Mouse (Mus musculus) left cerebral cortex, adult 18-20 months (tissue): Measurements from ENCODE around the gene Zswim1. TPM values are rescaled to one million over a fixed set of nuclear protein-coding genes. Genes with fewer than 3 reads are reported as not detected.
A peak's percentile ranks its signal among the peaks of the same experiment; 100 is the strongest.
"Not testable (repeated sequence)": the region's sequence is repeated elsewhere in the genome, so short reads cannot be mapped to it uniquely, and the experiment has no call there.

ENCODE experiments used
- DNase-seq, 2 experiments: peaks; one replicate each; pipeline ENCODE4 v3.0.0; 2021 to 2022; ENCODE audit warnings: low spot score in 2 of 2, mixed read lengths in 1 of 2
- total RNA-seq, 2 experiments: library from RNA; stranded (reverse); gene quantifications; 2 replicates each; pipeline ENCODE4 v1.2.3; 2021

Gene Zswim1
- total RNA-seq, 2 experiments from 2014 or later: 23.2 to 25.2 TPM

DNA sequence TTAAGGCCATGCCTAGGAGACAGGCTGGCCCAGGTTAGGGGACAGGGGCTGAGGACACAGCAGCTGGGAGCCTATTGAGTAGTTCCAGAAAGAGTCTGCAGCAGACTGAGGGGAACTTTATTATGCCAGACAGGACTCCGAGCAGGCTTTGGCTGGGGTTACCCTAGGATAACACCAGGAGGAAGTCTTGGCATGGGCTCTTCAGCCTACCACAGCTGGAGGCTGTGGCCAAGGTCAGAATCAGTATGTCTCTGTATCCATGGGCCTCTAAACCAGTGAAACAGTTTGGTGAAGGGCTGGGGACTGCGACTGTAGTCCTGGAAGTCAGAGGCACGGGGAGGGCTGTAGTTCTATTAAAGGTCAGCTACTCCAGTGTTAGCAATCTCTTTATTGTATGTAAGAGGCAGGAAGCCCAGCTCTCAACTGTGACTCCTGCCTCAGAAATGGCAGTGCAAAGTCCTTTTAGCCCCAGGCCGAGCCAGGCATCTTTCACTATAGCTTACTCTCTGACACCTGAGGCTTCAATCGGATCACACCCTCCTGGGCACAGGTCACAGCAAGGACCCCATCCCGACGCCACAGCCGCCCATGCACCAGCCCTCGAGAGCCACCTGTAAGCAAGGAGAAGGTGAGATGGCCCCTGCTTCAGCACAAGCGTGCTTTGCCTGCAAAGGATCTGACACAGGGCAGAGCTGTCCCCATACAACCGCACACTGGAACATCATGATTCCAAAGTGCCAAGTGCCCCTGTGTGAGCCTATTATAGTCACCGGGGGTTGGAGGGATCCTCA lies 29.9 kb upstream of the Zswim1 start:
- no peak for DNase-seq

DNA sequence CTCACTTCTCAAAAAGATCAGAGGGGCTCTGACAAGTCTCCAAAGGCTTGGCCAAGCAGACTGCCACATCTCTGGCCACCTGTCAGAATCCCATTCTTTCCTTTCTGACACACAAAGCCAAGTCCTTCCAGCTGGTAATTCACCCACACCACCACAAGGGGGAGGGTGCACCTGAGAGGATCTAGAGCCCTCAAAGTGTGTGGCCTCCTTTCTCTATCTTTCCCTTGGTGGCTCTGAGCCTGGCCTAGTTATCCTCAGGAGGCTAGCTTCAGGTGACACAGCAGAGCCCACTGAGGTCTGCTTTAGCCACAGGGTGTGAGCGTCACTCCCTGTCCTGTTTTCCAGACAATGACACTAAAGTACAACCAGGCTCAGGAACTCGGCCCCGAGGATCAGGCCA lies 29.2 kb upstream of the Zswim1 start:
- peak; percentile 57 to 65 for DNase-seq

DNA sequence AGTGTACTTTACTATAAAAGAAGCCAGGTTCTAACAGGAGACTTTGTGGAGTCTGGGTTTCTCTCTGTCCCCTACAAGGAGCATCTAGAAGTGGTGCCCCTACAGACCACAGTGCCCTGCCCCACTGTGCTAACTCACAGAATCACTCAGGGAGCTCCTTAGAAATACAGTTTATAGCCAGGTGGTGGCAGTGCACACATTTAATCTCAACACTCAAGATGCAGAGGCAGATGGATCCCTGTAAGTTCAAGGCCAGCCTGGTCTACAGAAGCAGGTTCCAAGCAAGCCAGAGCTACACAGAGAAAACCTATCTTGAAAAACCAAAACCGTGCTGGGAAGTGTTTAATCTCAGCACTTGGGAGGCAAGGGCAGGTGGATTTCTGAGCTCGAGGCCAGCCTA lies 28.7 kb upstream of the Zswim1 start:
- no peak for DNase-seq

DNA sequence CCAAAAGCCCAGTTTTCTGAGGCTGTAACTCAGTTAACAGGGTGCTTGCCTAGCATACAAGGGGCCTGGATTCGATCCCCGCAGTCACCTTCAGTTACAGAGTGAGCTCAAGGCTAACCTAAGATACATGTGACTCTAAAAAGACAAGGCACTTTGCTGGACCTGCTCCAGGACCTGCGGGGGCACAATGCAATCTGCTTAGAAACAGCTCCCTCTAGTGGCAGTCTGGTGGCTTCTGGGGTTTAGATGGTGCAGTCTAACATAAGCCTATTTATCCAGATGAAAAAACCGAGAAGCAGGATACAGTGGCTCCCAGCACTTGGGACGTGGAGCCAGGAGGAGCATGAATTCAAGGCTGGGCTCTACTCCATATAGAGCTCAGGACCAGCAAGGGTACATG lies 28.2 kb upstream of the Zswim1 start:
- DNase-seq: peak; percentile 84 to 85

DNA sequence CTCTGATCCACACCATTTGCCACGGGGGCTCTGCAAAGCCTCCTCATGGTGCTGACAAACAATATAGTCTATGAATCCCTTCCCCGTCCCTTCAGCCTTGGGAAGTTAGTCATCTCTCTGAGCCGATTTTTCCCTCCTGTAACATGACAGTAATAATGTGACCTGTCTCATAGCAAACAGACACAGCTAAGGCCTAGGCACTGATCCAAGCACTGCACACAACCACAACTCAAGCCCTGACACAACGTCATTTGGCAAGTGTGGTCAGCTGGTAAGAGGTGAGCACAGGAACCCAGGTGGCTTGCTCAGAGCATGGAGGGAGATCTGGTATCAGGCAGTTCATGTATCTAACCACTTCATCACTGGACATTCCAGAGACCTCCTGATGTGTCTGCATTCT lies 26.6 kb upstream of the Zswim1 start:
- DNase-seq: no peak

DNA sequence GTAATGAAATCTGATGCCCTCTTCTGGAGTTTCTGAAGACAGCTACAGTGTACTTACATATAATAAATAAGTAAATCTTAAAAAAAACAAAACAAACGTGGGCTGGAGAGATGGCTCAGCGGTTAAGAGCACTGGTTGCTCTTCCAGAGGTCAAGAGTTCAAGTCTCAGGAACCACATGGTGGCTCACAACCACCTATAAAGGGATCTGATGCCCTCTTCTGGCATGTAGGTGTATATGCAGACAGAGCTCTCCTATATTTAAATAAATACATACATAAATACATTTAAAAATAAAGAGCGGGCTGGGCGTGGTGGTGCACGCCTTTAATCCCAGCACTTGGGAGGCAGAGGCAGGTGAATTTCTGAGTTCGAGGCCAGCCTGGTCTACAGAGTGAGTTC lies 23.9 kb upstream of the Zswim1 start:
- not testable (repeated sequence) for DNase-seq

DNA sequence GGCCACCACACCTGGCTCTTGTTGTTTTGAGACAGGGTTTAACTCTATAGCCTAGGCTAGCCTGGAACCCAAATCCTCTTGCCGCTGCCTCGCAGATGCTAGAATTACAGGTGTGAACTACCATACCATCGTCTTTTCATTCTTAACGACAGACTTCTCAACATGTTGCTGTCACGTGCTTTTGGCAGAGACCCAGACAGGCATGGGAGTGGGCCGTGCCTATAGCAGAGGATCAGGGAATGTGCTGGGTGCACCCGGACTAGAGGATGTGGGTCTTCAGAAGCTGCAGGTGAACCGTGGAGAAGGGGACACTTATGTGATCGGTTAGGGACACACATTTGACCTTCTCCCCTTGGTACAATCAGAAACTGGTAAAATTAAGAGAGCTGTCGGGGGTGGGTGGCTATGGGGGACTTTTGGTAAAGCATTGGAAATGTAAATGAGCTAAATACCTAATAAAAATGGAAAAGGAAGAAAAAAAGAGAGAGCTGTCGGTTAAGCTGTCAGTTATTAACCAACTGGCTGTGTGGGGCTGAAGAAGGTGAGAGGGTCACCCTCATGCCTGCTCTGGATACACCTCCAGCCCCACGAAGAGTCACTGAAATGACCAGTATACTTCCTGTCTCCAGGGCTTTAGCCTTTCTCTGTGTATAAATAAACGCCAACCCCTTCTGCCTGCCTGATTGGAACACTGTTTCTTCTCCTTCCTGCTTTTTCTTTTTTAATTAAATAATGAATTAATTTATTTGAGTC lies 22.1 kb upstream of the Zswim1 start:
- DNase-seq: no peak

DNA sequence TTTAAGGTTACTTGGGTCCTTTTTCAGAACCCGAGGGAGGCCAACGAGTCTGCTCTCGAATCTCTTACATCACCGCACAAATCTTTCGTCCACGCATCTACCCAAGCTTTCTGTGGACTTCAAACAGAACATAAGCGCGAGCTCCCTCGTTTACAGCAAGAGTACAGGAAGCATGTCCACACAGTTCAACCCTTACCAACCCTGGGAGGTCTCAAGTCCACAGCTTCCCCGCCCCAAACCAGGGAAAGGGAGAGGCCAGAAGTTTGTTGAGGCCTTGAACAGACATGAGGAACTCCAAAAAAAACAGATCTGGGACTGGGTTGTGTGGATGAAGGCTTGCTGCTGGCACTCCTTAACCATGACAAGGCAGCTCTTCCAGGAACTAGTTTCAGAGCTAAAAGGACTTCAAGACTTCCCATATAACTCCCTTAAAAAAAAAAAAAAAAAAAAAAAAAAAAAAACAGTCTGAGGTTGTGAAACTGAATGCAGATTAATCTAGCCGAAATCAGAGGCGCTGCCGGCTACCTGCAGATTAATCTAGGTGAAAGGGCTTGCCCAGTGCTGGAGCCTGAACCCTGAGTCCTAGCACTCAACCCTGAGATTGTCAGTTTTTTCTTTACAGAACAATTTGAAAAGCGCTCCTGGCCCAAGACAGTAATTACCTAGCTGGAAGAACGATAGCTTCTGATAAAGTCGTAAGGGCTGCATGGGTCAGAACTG lies 19.1 kb upstream of the Zswim1 start:
- DNase-seq: no peak

DNA sequence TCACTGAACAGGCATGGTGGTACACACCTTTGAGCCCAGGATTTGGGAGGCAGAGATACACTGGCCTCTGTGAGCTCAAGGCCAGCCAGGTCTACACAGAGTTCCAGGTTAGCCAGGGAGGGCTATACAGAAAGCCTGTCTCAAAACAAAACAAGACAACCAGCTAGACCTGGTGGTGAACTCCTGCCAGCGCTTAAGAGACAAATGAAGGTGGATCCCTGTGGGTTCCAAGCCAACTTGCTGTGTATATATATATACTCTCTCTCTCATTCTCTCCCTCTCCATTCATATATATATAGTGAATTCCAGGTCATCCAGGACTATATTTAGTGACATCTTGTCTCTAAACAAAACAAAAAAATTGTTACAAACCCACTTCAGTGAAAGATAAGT lies 18.6 kb upstream of the Zswim1 start:
- DNase-seq: no peak

DNA sequence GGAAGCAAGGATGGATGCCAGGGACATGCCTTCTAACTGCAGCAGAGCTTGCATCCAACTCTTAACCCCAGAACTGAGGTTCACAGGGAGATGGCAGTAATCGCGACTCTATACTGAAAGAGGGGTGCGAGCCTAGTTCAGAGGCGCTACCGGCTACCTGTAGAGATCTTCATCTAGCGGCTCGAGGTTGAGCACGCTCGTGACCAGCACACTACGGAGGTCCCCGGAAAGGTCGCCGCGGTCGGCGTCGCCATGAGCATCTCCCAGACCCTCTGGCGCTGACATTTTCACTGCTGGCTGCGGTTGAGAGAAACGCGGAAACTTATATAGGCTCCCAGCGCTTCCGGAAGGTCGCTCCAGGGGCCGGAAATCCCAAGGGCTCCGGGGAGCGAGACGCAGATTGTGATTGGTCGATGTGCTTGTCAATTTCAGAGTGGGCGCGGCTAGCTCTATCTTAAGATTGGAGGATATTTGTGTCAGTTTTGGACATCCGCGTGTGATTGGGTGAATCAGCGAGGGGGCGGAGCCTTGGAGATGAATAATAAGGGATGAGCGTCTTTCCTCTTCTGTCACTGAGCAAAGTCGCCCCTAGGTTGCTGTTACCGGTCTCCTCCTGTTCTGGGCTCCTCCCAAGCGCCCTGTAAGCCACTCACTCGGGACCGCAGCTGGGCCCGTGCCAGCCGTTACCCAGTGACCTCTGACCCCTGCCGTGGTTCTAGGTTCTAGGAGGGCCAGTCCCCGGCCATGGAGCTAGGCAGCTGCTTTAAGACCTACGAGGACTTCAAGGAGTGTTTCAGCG lies 17.8 kb upstream of the Zswim1 start, which contains the start of the genes Acot8 and Zswim3:
Acot8 (minus strand) TSS at position 350 of the 799 bp plus-strand sequence.
Zswim3 (plus strand) TSS at position 566 of the 799 bp plus-strand sequence.
- DNase-seq: peak; percentile 97

DNA sequence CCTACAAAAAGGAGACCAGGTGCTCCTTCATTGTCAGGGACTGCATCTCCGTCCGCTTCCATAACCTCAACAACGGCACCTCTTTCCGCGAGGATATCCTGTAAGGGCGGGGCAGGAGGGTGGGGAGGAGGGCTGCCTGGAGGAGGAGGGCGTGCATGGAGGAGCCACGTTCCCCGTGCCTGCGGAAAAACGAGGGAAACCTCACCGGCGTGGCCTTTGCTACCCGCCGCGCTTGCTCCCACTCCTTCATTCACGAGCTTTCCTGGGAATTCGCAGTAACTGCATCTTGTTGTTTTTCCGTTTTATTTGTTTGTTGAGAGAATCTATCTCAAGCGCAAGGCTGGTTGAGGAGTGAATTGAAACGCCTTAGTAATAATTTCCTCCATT lies 17.2 kb upstream of the Zswim1 start:
- no peak for DNase-seq

DNA sequence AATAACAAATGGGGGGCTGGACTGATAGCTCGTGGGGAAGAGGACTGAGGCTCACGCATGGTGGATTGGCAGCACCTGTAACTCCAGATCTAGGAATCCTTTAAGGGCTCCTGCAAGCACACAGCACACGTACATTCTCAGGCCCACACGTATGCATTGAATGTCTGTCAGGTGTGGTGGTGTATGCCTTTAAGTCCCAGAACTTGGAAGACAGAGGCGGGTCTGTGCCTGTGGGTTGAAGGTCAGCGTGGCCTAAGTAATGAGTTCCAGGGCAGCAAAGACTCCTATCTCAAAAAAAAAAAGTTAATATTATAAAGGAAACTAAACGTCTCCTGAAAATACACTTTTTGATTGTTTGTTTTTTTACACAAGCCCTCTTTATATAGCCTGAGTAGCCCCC lies 15.9 kb upstream of the Zswim1 start:
- no peak for DNase-seq

DNA sequence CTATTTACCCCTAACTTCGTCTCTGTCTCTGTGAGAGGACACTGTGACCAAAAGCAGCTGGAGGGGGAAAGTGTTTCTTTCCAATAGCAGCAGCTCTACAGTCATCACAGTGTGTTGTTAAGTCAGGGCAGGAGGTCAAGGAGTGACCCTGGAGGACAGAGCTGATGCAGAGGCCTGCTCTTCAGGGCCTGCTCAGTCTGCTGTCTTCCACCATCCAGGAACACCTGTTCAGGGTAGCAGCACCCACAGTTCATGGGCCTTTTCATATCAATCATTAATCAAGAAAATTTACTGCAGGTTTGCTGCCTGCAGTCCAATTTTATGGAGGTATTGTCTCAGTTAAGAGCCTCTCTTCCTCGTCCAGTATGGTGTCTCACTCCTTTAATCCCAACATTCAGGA lies 8.9 kb upstream of the Zswim1 start:
- DNase-seq: no peak

DNA sequence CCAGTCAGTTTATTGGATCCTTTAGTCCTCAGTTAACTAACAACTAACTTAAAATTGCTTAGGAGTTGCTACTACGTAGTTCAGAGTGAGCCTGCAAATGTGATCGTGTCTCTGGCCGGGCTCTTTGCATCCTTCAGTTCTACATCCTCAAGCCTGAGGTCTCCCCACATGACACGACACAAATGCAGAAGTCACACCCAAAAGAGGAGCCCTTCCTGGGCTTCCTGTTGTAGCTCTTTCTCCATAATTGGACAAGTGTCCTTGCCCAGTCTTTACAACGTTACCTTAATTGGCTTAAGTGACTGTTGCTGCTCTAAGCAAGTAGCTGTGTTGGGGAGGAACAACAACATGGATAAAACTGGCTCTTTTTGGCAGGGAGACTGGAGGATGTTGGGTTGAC lies 7.1 kb upstream of the Zswim1 start:
- DNase-seq: no peak

DNA sequence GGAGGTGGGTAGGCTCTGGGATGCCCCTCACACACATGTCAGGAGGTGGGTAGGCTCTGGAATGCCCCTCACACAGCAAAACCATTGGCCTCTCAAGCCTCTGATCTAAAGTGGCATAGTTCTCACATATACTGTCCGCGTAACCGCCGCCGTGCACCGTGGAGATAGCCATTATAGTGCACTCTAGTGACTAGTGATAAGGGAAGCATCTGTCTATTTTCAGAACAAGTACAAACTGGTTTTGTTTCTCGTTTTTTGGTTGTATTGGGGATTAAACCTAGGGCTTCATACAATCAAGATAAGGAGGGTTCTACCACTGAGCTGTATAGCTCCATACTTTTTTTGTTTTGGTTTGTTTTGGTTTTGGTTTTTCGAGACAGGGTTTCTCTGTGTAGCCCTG lies 6.7 kb upstream of the Zswim1 start:
- DNase-seq: no peak

DNA sequence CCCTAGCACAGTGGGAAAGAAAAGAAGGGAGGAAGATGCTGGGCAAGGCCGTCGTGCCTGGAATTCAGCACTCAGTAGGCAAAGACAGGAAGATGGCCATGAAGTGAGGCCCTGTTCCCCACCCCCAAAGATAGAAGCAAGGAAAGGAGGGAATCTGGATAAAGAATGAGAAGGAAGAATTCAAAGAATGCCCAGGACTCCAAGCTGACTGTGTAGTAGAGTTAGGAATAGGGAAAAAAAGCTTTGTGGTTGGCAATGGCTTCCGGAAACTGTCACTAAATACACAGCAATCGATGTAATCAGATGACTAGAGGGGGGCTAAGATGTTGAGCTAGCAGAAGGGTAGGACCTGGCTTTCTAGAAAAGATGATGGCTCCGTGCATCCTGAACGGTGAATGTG lies 5.3 kb upstream of the Zswim1 start:
- DNase-seq: no peak

DNA sequence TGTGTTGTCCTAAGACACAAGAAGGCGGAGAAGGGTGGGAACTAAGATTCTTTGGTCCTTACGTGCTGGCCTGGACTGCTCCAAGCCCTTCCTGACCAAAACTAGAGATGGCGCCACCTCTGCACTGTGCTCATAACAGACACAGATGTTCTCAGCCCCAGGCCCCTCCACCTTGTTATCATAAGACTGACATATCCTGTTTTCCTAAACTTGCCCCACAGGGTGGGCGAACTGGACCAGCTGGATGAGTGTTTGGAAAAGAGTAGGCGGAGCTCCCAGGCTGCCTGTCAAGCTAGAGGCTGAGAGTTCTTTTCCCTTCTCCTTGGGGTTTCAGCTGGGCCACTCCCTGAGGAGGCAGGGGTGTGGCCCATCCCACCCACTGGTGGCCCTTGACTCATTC lies 4.8 kb upstream of the Zswim1 start:
- DNase-seq: no peak

DNA sequence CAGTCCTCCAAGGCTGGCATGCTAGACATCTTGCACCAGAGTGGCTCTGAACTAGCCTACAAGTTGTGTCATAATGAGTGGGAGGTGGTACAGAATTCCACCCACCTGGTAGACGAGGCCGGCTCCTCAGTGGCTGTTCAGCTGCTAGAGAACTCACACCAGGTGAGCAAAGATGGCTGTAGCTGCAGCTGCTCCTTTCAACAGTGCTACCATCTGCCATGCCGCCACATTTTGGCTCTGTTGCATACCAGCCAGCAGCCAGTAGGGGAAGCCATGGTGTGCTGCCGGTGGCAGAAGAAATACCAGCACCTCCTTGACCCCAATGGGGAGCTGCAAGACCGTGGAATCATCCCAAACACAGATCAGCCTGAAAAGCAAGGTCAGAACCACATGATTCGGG lies 1.4 kb upstream of the Zswim1 start:
- DNase-seq: peak in 1 of 2 experiments; percentile 17

DNA sequence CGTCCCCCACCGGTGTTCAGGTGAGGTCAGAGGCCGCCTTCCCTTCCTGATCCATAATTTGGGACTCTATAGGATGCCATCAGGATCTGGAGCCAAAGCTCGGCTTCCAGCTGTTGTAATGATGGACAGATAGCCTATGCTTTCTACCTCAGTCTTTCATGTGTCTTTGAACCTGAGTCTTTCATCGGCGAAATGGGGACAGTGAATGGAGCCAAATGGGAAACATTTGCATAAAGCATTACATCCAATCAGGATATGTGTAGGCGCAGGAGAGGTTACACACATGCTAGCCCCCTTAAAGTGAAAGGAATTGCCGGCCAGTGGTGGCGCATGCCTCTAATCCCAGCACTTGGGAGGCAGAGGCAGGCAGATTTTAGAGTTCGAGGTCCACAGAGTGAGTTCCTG lies 697 bp downstream of the Zswim1 start:
- DNase-seq: peak; percentile 23 to 39

DNA sequence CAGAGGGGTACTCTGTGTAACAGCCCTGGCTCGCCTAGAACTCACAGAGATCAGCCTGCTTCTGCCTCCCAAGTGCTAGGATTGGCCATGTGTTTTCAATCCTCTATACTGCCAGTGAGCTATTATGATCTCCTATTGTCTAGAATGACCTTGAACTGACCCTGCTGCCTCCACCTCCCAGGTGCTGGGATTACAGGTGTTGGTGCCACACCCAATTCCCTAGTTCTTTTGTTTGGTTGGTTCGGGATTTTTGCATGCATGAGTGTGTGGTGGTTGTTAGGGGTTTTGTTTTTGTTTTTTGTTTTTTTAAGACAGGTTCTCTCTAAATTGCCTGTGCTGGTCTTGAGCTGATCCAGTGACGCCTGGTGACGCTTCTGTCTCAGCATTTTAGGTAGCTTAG lies 1.5 kb downstream of the Zswim1 start:
- DNase-seq: no peak

DNA sequence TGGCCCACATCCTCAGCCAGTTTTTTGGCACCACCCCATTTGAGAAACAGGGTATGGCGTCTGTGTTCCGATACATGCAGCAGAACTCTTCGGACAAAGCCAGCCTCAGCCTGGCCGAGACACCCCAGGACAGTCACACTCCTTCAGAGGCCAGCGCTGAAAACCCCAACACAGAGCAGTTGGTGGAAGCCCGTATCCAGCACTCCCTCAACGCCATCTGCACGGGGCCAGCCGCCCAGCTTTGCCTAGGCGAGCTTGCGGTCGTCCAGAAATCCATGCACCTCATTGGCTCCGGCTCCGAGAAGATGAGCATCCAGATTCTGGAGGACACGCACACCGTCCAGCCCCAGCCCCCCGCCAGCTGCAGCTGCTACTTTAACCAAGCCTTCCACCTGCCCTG lies 3.0 kb downstream of the Zswim1 start:
- DNase-seq: no peak
